Mouse (Mus musculus): ENCODE data around the gene Tlr8. TPM values are rescaled to one million over a fixed set of nuclear protein-coding genes. Genes with fewer than 3 reads are reported as not detected.

Tlr8 gene
- polyA plus RNA-seq, 1 experiment from 2014 or later: 0.10 TPM

DNA sequence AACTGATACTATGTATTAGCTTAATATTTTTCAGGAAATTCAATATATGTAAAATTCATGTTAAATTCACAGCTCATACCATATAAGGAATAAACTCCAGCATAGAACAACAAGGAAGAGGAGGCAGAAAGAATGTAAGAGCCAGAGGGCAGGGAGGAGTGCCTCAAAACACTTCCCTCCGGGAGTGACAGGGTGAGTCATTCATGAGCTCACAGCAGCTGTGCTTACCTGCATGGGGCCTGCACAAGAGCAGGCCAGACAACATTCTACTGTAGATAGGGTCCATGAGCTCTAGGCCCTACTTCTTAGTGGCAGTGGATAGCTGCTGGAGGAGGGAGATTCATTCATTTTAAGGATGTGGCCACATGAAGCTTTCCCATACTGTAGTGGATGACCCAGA is 34.3 kb downstream of the Tlr8 start:
- Histone ChIP-seq H3K27me3 (replicated peaks; ENCODE audit: control insufficient read depth, insufficient read depth, low read length) (no peaks in the 10 kb centered on the region), H3K27ac (ENCODE audit: low read length) (no peak overlapping the region), H3K36me3 (ENCODE audit: control insufficient read depth, insufficient read depth) (no peaks in the 10 kb centered on the region), H3K4me2 (ENCODE audit: low read length) (no peak overlapping the region), H3K4me3 (replicated peaks; ENCODE audit: low read length) (no peak overlapping the region), H3K9me3 (ENCODE audit: control insufficient read depth, low read length) (no peaks in the 10 kb centered on the region), H3K4me1 (replicated peaks; ENCODE audit: control insufficient read depth, insufficient read depth, low read length) (peaks cover 3% of the 10 kb centered on the region; the same call in 1 of the 2 replicates), H3K9ac (replicated peaks; ENCODE audit: low read depth, low read length) (no peak overlapping the region)
- WGBS: 77% methylated on average over 1 of the region's 1 CpGs
- no peak for ATAC-seq

DNA sequence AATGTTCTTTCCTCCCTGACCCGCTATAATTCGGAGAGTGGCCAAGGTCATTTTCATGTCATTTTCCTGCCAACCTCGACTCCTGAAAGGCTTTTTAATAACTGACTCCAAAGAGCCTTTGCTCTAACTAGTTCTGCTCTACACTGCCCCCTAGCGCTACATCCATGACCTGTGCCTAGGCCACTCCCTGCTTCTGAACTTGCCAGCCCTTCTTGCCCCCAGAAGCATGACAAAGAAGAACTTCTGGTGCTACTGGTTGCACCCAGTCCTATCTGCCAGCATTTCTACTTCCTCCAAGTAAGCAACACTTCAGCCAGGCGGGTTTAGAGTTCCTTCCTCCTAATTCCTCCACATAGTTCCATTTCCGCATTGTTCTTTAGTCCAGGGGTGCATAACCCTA is 34.9 kb downstream of the Tlr8 start:
- H3K4me1 ChIP-seq (replicated peaks; ENCODE audit: control insufficient read depth, insufficient read depth, low read length): peaks cover 3% of the 10 kb centered on the region; the same call in 1 of the 2 replicates
- H3K36me3 ChIP-seq (ENCODE audit: control insufficient read depth, insufficient read depth): no peaks in the 10 kb centered on the region
- H3K27me3 ChIP-seq (replicated peaks; ENCODE audit: control insufficient read depth, insufficient read depth, low read length): no peaks in the 10 kb centered on the region
- WGBS: 42% methylated on average over 6 of the region's 6 CpGs
- ATAC-seq: no peak
- H3K4me3 ChIP-seq (replicated peaks; ENCODE audit: low read length): no peak overlapping the region
- H3K9me3 ChIP-seq (ENCODE audit: control insufficient read depth, low read length): no peaks in the 10 kb centered on the region
- H3K9ac ChIP-seq (replicated peaks; ENCODE audit: low read depth, low read length): no peak overlapping the region
- H3K4me2 ChIP-seq (ENCODE audit: low read length): no peak overlapping the region
- no peak overlapping the region for H3K27ac ChIP-seq (ENCODE audit: low read length)

DNA sequence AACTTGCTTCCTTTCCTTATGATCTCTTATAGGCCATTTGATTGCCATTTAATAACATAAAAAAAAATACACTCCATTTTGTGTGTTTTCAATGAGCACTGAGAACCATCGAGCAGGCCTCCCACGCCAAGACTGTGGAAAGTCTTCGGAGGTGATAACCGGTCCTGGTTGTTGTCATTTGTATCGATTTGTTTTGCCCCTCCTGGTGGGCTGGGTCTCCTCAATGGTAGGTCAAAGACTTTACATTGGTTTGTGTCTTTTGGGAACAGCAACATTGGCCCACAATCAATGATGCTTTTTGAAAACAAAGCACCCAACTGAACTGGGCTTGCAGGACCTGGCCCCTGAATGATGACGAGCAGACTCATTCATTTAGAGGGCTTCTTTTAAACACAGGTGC is 36.4 kb downstream of the Tlr8 start:
- no peak for ATAC-seq
- Histone ChIP-seq H3K4me3 (replicated peaks; ENCODE audit: low read length) (no peak overlapping the region), H3K9ac (replicated peaks; ENCODE audit: low read depth, low read length) (no peak overlapping the region), H3K4me2 (ENCODE audit: low read length) (no peak overlapping the region), H3K4me1 (replicated peaks; ENCODE audit: control insufficient read depth, insufficient read depth, low read length) (no peaks in the 10 kb centered on the region), H3K27ac (ENCODE audit: low read length) (no peak overlapping the region), H3K36me3 (ENCODE audit: control insufficient read depth, insufficient read depth) (no peaks in the 10 kb centered on the region), H3K9me3 (ENCODE audit: control insufficient read depth, low read length) (no peaks in the 10 kb centered on the region), H3K27me3 (replicated peaks; ENCODE audit: control insufficient read depth, insufficient read depth, low read length) (no peaks in the 10 kb centered on the region)
- WGBS: 95% methylated on average over 6 of the region's 6 CpGs

DNA sequence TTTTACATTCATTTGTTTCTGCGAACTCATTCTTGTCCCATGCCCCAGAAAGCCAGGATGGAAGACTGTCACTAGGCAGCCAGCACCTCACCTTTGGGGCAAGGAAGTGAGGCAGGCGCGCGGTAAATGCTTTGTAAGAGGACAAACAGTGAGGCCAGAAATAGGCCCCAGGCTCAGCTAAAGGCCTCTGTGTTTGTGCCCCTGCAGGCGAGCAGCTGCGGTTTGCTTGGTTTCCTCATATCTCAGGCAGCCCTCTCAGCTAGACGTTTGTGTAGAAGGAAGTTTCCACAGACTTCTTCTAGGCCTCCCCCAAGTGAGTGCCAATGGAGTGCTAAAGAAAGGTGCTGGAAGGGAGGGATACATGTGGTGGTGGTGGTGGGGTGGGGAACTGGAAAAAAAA is 37.0 kb downstream of the Tlr8 start:
- H3K9ac ChIP-seq (replicated peaks; ENCODE audit: low read depth, low read length): no peak overlapping the region
- no peaks in the 10 kb centered on the region for H3K27me3 ChIP-seq (replicated peaks; ENCODE audit: control insufficient read depth, insufficient read depth, low read length)
- no peaks in the 10 kb centered on the region for H3K36me3 ChIP-seq (ENCODE audit: control insufficient read depth, insufficient read depth)
- no peak overlapping the region for H3K4me2 ChIP-seq (ENCODE audit: low read length)
- H3K27ac ChIP-seq (ENCODE audit: low read length): no peak overlapping the region
- ATAC-seq: no peak
- WGBS: 86% methylated on average over 7 of the region's 7 CpGs
- no peaks in the 10 kb centered on the region for H3K9me3 ChIP-seq (ENCODE audit: control insufficient read depth, low read length)
- H3K4me3 ChIP-seq (replicated peaks; ENCODE audit: low read length): no peak overlapping the region
- H3K4me1 ChIP-seq (replicated peaks; ENCODE audit: control insufficient read depth, insufficient read depth, low read length): no peaks in the 10 kb centered on the region

DNA sequence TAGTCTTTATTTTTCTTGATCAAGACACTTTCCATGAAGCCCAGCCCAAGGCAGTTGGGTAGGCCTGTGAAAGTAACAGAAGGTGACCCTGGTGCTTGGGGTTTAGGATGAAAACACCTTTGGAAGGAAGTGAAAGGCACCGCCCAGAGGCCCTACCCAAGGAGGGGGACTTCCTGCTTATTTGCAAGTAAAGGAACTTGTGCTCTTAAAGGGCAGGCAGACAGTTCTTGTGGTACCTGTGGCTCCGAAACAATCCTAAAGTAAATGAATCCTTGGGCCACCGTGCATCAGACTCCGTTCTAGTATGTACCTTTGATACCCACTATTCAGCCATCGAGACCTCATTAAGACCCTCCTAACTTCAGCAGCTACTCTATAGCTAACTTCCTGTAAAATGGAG is 37.6 kb downstream of the Tlr8 start:
- no peak for ATAC-seq
- no peak overlapping the region for H3K9ac ChIP-seq (replicated peaks; ENCODE audit: low read depth, low read length)
- H3K4me3 ChIP-seq (replicated peaks; ENCODE audit: low read length): no peak overlapping the region
- WGBS: 95% methylated on average over 5 of the region's 5 CpGs
- H3K9me3 ChIP-seq (ENCODE audit: control insufficient read depth, low read length): no peaks in the 10 kb centered on the region
- no peaks in the 10 kb centered on the region for H3K4me1 ChIP-seq (replicated peaks; ENCODE audit: control insufficient read depth, insufficient read depth, low read length)
- no peaks in the 10 kb centered on the region for H3K36me3 ChIP-seq (ENCODE audit: control insufficient read depth, insufficient read depth)
- no peak overlapping the region for H3K27ac ChIP-seq (ENCODE audit: low read length)
- H3K4me2 ChIP-seq (ENCODE audit: low read length): no peak overlapping the region
- no peaks in the 10 kb centered on the region for H3K27me3 ChIP-seq (replicated peaks; ENCODE audit: control insufficient read depth, insufficient read depth, low read length)

DNA sequence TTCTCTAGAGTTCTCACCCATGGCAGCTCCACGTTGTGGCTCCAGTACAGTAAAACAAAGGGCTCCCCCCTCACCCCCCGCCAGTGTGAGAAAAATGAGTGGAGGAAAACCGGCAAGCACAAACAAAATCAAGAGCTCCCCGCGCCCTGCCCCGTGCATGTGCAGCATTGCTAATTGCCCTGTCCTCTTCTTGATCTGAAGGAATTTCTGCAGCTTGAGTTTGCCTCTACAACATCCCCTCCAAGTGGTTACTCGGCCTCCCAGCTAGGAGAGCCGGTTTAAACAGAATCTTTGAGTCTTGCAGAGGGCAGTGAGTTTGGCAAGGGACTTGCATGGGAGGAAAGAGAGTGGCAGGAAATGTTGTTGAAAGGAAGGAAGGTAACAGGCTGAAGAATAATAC is 51.4 kb downstream of the Tlr8 start:
- ATAC-seq: peak; percentile 29; the same call in 1 of the 2 replicates
- H3K27ac ChIP-seq (ENCODE audit: low read length): no peak overlapping the region; the same call in 1 of the 2 replicates

DNA sequence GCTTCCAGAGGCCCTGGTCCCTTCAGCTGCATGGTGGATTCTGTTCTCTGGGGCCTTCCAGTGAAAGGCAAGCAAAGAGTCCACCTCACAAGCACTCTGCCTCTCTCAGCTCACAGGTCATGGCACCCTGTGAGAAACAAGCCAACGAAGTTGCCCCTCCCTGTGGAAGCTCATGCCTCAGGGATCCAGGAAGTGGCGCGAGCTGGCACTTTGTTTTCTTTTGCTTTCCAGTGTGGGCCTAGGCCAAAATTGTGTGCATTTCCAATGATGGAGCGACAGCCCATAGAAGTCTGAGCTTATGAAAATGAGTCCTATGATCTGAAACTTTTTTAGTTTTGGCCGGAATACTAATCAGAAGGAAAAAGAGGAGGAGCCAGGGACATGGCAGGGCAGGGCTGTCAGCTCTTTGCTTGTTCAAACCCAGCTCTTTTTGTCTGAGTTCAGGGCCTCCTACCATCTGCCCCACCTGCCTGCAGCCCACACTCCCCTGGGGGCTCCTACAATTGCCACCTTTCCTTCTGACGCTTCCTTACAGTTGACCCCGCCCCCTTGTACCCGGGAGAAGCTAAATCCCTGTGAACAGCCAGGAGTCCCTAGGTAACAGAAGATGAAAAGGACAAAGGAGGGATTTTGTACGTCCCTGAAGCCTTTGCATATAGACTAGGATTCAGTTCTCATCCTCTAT is 52.1 kb downstream of the Tlr8 start:
- H3K4me1 ChIP-seq (replicated peaks; ENCODE audit: control insufficient read depth, insufficient read depth, low read length): peaks cover 5% of the 10 kb centered on the region; the same call in 1 of the 2 replicates
- H3K36me3 ChIP-seq (ENCODE audit: control insufficient read depth, insufficient read depth): no peaks in the 10 kb centered on the region
- no peak overlapping the region for H3K4me2 ChIP-seq (ENCODE audit: low read length)
- no peak overlapping the region for H3K4me3 ChIP-seq (replicated peaks; ENCODE audit: low read length)
- WGBS: 37% methylated on average over 9 of the region's 9 CpGs
- H3K27me3 ChIP-seq (replicated peaks; ENCODE audit: control insufficient read depth, insufficient read depth, low read length): no peaks in the 10 kb centered on the region; the same call in 1 of the 2 replicates
- no peak overlapping the region for H3K27ac ChIP-seq (ENCODE audit: low read length)
- H3K9me3 ChIP-seq (ENCODE audit: control insufficient read depth, low read length): no peaks in the 10 kb centered on the region
- ATAC-seq: no peak
- H3K9ac ChIP-seq (replicated peaks; ENCODE audit: low read depth, low read length): no peak overlapping the region

More for the DNA sequence above, 51.4 kb downstream of the Tlr8 start:
- H3K4me2 ChIP-seq (ENCODE audit: low read length): no peak overlapping the region
- no peak overlapping the region for H3K9ac ChIP-seq (replicated peaks; ENCODE audit: low read depth, low read length)
- H3K27me3 ChIP-seq (replicated peaks; ENCODE audit: control insufficient read depth, insufficient read depth, low read length): no peaks in the 10 kb centered on the region; the same call in 1 of the 2 replicates
- WGBS: 11% methylated on average over 8 of the region's 8 CpGs
- no peak overlapping the region for H3K4me3 ChIP-seq (replicated peaks; ENCODE audit: low read length)
- H3K9me3 ChIP-seq (ENCODE audit: control insufficient read depth, low read length): no peaks in the 10 kb centered on the region
- peaks cover 5% of the 10 kb centered on the region; the same call in 1 of the 2 replicates for H3K4me1 ChIP-seq (replicated peaks; ENCODE audit: control insufficient read depth, insufficient read depth, low read length)
- H3K36me3 ChIP-seq (ENCODE audit: control insufficient read depth, insufficient read depth): no peaks in the 10 kb centered on the region

DNA sequence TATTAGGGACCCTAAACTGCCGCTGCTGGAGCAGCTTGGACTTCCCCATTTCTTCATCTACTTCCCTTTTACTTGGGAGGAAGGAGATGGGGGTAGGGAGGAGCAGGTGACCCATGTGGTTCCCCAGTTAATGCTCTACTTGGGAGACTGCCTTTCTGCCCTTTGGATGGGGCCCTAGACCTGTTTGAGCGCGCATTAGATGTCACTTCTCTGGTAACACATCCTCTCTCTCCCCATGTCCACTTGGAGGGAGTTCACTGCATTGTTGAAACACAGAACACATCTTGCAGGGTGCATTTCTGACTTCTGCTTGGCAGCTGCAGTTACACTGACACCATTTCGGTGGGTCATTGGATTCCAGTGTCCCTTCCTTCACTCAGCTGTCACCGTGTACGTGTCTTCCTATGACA is 53.8 kb downstream of the Tlr8 start:
- Histone ChIP-seq H3K4me3 (replicated peaks; ENCODE audit: low read length) (no peak overlapping the region), H3K27me3 (replicated peaks; ENCODE audit: control insufficient read depth, insufficient read depth, low read length) (no peaks in the 10 kb centered on the region; the same call in 1 of the 2 replicates), H3K9me3 (ENCODE audit: control insufficient read depth, low read length) (no peaks in the 10 kb centered on the region), H3K9ac (replicated peaks; ENCODE audit: low read depth, low read length) (no peak overlapping the region), H3K27ac (ENCODE audit: low read length) (no peak overlapping the region), H3K36me3 (ENCODE audit: control insufficient read depth, insufficient read depth) (0 out of 2 replicates have a peak, but pooled peaks cover 2% of the 10 kb centered on the region), H3K4me2 (ENCODE audit: low read length) (peak overlapping the region; percentile 58), H3K4me1 (replicated peaks; ENCODE audit: control insufficient read depth, insufficient read depth, low read length) (peaks cover 6% of the 10 kb centered on the region; the same call in 1 of the 2 replicates)
- WGBS: 63% methylated on average over 6 of the region's 6 CpGs
- ATAC-seq: no peak

DNA sequence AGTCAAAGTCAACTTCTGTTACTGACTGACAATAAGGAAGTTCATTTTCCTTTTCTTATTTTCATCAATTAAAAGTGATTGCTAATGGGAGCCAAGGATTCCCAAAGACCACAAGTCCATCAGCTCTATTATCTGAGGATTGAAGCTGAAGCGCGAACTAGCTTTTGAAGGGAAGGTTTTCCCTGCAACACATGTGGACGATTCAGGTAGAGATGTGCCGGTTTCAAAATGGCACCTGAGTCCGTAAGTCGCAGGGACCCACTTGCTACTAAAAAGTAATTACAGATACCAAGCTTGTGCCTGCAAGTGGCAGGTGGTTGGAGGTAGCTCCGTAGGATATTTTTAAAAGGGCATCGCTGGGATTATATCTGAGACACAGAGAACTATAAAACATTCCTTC is 54.3 kb downstream of the Tlr8 start:
- H3K9me3 ChIP-seq (ENCODE audit: control insufficient read depth, low read length): no peaks in the 10 kb centered on the region
- H3K27ac ChIP-seq (ENCODE audit: low read length): peak overlapping the region; percentile 86; the same call in 1 of the 2 replicates
- no peaks in the 10 kb centered on the region; the same call in 1 of the 2 replicates for H3K27me3 ChIP-seq (replicated peaks; ENCODE audit: control insufficient read depth, insufficient read depth, low read length)
- WGBS: 58% methylated on average over 8 of the region's 8 CpGs
- peak overlapping the region; percentile 82 for H3K9ac ChIP-seq (replicated peaks; ENCODE audit: low read depth, low read length)
- H3K4me3 ChIP-seq (replicated peaks; ENCODE audit: low read length): peak overlapping the region; percentile 67
- peak overlapping the region; percentile 58 for H3K4me2 ChIP-seq (ENCODE audit: low read length)
- H3K36me3 ChIP-seq (ENCODE audit: control insufficient read depth, insufficient read depth): 0 out of 2 replicates have a peak, but pooled peaks cover 2% of the 10 kb centered on the region
- H3K4me1 ChIP-seq (replicated peaks; ENCODE audit: control insufficient read depth, insufficient read depth, low read length): peaks cover 6% of the 10 kb centered on the region; the same call in 1 of the 2 replicates
- no peak for ATAC-seq
